Mouse (Mus musculus) gastrocnemius, postnatal 36 days (tissue): ENCODE results near the gene Adgrl2. TPM values are rescaled to one million over a fixed set of nuclear protein-coding genes. Genes with fewer than 3 reads are reported as not detected.

Source experiments
- DNase-seq, 2 experiments: peaks; one replicate each; pipeline ENCODE4 v3.0.0; 2022
- intact Hi-C: fragments of 180-260 bp; cut with DNase I; formaldehyde crosslinking; loops from one replicate; pipeline ENCODE4 v1.15.1; 2025
- total RNA-seq, 2 experiments: library from RNA; stranded (reverse); gene quantifications; 2 replicates each; pipeline ENCODE4 v1.2.3; 2021

Adgrl2 gene
- total RNA-seq, 2 experiments from 2014 or later, result 10.4 to 10.6 TPM

- DNase-seq, result no peak
- intact Hi-C loops, result no loop called here
These were observed 94.8 kb downstream of the Adgrl2 start for GRCm38 (mm10) chr3:148895396-148896109.

- intact Hi-C loops, result no loop called here
- no peak for DNase-seq
These were observed 95.5 kb downstream of the Adgrl2 start for GRCm38 (mm10) chr3:148894867-148895266.

GRCm38 (mm10) chr3:148887902-148888301 is 102.5 kb downstream of the Adgrl2 start:
- DNase-seq, result no peak
- intact Hi-C loops, result no loop called here

- no peak for DNase-seq
- intact Hi-C loops, result no loop called here
These were observed 103.4 kb downstream of the Adgrl2 start for GRCm38 (mm10) chr3:148886956-148887355.

GRCm38 (mm10) chr3:148885980-148886668 is 104.2 kb downstream of the Adgrl2 start:
- no peak for DNase-seq
- intact Hi-C loops, result no loop called here

- DNase-seq, result no peak
- intact Hi-C loops, result no loop called here
These were observed 105.2 kb downstream of the Adgrl2 start for GRCm38 (mm10) chr3:148885184-148885583.

GRCm38 (mm10) chr3:148881431-148881830 is 108.9 kb downstream of the Adgrl2 start:
- intact Hi-C loops, result no loop called here

GRCm38 (mm10) chr3:148872563-148872962 is 117.8 kb downstream of the Adgrl2 start:
- intact Hi-C loops, result no loop called here

More at GRCm38 (mm10) chr3:148881431-148881830, 108.9 kb downstream of the Adgrl2 start:
- no peak for DNase-seq

GRCm38 (mm10) chr3:148871792-148872464 is 118.4 kb downstream of the Adgrl2 start:
- DNase-seq, result no peak
- intact Hi-C loops, result no loop called here

More at GRCm38 (mm10) chr3:148872563-148872962, 117.8 kb downstream of the Adgrl2 start:
- DNase-seq, result no peak

- DNase-seq, result no peak
- intact Hi-C loops, result no loop called here
These were observed 122.7 kb downstream of the Adgrl2 start for GRCm38 (mm10) chr3:148867618-148868017.

- DNase-seq, result no peak
- intact Hi-C loops, result no loop called here
These were observed 123.7 kb downstream of the Adgrl2 start for GRCm38 (mm10) chr3:148866633-148867032.

GRCm38 (mm10) chr3:148866053-148866452 is 124.3 kb downstream of the Adgrl2 start:
- DNase-seq, result no peak
- intact Hi-C loops, result no loop called here

GRCm38 (mm10) chr3:148865234-148865633 is 125.1 kb downstream of the Adgrl2 start:
- intact Hi-C loops, result no loop called here
- DNase-seq, result no peak

GRCm38 (mm10) chr3:148861860-148862259 is 128.5 kb downstream of the Adgrl2 start:
- intact Hi-C loops, result no loop called here
- no peak for DNase-seq

GRCm38 (mm10) chr3:148854306-148854910 is 135.9 kb downstream of the Adgrl2 start:
- DNase-seq, result no peak
- intact Hi-C loops, result no loop called here

GRCm38 (mm10) chr3:148853372-148853771 is 137.0 kb downstream of the Adgrl2 start:
- no peak for DNase-seq
- intact Hi-C loops, result no loop called here

- intact Hi-C loops, result no loop called here
- DNase-seq, result no peak
These were observed 137.8 kb downstream of the Adgrl2 start for GRCm38 (mm10) chr3:148852556-148852955.

- no peak for DNase-seq
- intact Hi-C loops, result no loop called here
These were observed 139.5 kb downstream of the Adgrl2 start for GRCm38 (mm10) chr3:148850821-148851220.

- DNase-seq, result no peak
- intact Hi-C loops, result no loop called here
These were observed 142.0 kb downstream of the Adgrl2 start for GRCm38 (mm10) chr3:148848366-148848765.

GRCm38 (mm10) chr3:148844182-148844581 is 146.2 kb downstream of the Adgrl2 start:
- intact Hi-C loops, result loop anchor here (5.0 kb wide), 1 partner anchor 143 kb away; no protein-coding TSS in a partner anchor

GRCm38 (mm10) chr3:148842533-148842932 is 147.8 kb downstream of the Adgrl2 start:
- intact Hi-C loops, result loop anchor here (5.0 kb wide), 1 partner anchor 145 kb away; no protein-coding TSS in a partner anchor
- no peak for DNase-seq

More at GRCm38 (mm10) chr3:148844182-148844581, 146.2 kb downstream of the Adgrl2 start:
- DNase-seq, result no peak
